Mouse (Mus musculus) granulocyte monocyte progenitor cell, adult 5-6 weeks (primary cell): ENCODE results near the gene Kcp. TPM values are rescaled to one million over a fixed set of nuclear protein-coding genes. Genes with fewer than 3 reads are reported as not detected.

Experiments used
- ATAC-seq: replicated peaks from 2 replicates; pipeline ENCODE4 v1.8.0; 2016; ENCODE audit warnings: mild to moderate bottlenecking, moderate TSS enrichment, inconsistent platforms; ENCODE audit not compliant: poor library complexity, severe bottlenecking
- total RNA-seq, 2 experiments: library from RNA; stranded (forward) in 1 of 2; stranded (reverse) in 1 of 2; fragments of 200-712, 200-1000 nt in 1 of 2; fragments of >200 nt in 1 of 2; fragmentation: Nextera tagmentation in 1 of 2; gene quantifications; 2 replicates each; pipeline ENCODE4 v1.2.3; 2014 to 2017

The Kcp gene
- total RNA-seq, 2 experiments from 2014 or later, result 0.15 TPM; not detected in 1

GRCm38 (mm10) chr6:29468851-29469250 is 38.9 kb downstream of the Kcp start:
- ATAC-seq, result no peak

- ATAC-seq, result peak; percentile 87
Measured at GRCm38 (mm10) chr6:29467583-29468354, 40.0 kb downstream of the Kcp start, which contains the start of gene Atp6v1f. Gene Atp6v1f, plus strand, starts transcription at chr6:29467718.

GRCm38 (mm10) chr6:29463388-29463787 is 44.4 kb downstream of the Kcp start:
- no peak for ATAC-seq

GRCm38 (mm10) chr6:29461502-29461901 is 46.2 kb downstream of the Kcp start:
- ATAC-seq, result no peak

- ATAC-seq, result no peak
Measured at GRCm38 (mm10) chr6:29450667-29451066, 57.1 kb downstream of the Kcp start.

- ATAC-seq, result no peak
Measured at GRCm38 (mm10) chr6:29449858-29450257, 57.9 kb downstream of the Kcp start.

- ATAC-seq, result no peak
Measured at GRCm38 (mm10) chr6:29445354-29445753, 62.4 kb downstream of the Kcp start.

- peak; percentile 68 for ATAC-seq
Measured at GRCm38 (mm10) chr6:29444773-29445172, 63.0 kb downstream of the Kcp start.

- no peak for ATAC-seq
Measured at GRCm38 (mm10) chr6:29439789-29440188, 68.0 kb downstream of the Kcp start.

GRCm38 (mm10) chr6:29439251-29439650 is 68.5 kb downstream of the Kcp start:
- no peak for ATAC-seq

GRCm38 (mm10) chr6:29436461-29436934 is 71.3 kb downstream of the Kcp start:
- ATAC-seq, result peak; percentile 43

GRCm38 (mm10) chr6:29435940-29436451 is 71.8 kb downstream of the Kcp start:
- ATAC-seq, result no peak

- no peak for ATAC-seq
Measured at GRCm38 (mm10) chr6:29434911-29435691, 72.7 kb downstream of the Kcp start.

GRCm38 (mm10) chr6:29433804-29434795 is 73.7 kb downstream of the Kcp start:
- ATAC-seq, result no peak

- peak; percentile 41 for ATAC-seq
Measured at GRCm38 (mm10) chr6:29433038-29433803, 74.5 kb downstream of the Kcp start, which contains the start of gene Flnc. Gene Flnc, plus strand, starts transcription at chr6:29433256.

- no peak for ATAC-seq
Measured at GRCm38 (mm10) chr6:29432676-29433037, 75.1 kb downstream of the Kcp start.

GRCm38 (mm10) chr6:29432156-29432555 is 75.6 kb downstream of the Kcp start:
- no peak for ATAC-seq

- no peak for ATAC-seq
Measured at GRCm38 (mm10) chr6:29431473-29431872, 76.3 kb downstream of the Kcp start.
